Mouse (Mus musculus) brain, embryonic 14.5 days (tissue): ENCODE measurements around the gene Fcgr3.

Experiments
- CTCF ChIP-seq: fragments of 200-500 bp; IDR thresholded peaks from 2 replicates; pipeline ENCODE4 v1.5.1; 2012; ENCODE audit warnings: inconsistent platforms, mild to moderate bottlenecking, moderate library complexity, borderline replicate concordance; ENCODE audit not compliant: insufficient read depth, insufficient read length; ENCODE audit errors: extremely low read depth
- POLR2A ChIP-seq: fragments of 200-500 bp; IDR thresholded peaks from 2 replicates; pipeline ENCODE4 v1.6.1; 2012; ENCODE audit warnings: mild to moderate bottlenecking, inconsistent platforms, borderline replicate concordance; ENCODE audit not compliant: poor library complexity, insufficient read depth, insufficient read length, severe bottlenecking; ENCODE audit errors: extremely low read depth

DNA sequence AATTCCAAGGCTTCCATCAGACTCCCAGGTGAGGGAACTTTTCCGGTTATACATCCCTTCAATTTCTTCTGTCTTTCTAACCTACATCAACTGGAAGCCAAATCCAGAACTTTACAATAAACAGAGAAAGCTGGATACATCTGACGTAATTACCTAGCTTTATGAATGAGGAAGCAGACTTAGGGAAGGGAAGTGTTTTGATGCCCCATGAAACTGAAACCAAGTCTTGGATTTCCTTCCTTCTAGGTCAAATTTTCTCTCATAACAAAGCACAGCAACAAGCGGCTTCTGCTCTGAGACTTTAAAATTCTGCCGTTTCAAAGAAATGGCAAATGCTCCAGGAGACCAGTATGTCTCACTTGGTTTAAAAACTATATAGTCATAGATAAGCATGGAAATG, 58.4 kb downstream of the Fcgr3 start:
- TF ChIP-seq CTCF (no peak), POLR2A (no peak)
